Mouse (Mus musculus): ENCODE results near the gene Acly. TPM values are rescaled to one million over a fixed set of nuclear protein-coding genes. Genes with fewer than 3 reads are reported as not detected.
A peak's percentile ranks its signal among the peaks of the same experiment; 100 is the strongest.
"Not testable (repeated sequence)": the region's sequence is repeated elsewhere in the genome, so short reads cannot be mapped to it uniquely, and the experiment has no call there.

Acly gene
- polyA plus RNA-seq, 1 experiment from 2014 or later, result 153 TPM

GRCm38 (mm10) chr11:100544832-100545745, 17.3 kb upstream of the Acly start, which contains the start of gene Ttc25:
Ttc25 (plus strand) TSS chr11:100545607.
- Histone ChIP-seq H3K9ac (peak within 1 kb of the TSS; percentile 17), H3K27me3 (replicated peaks) (no peaks in the 10 kb centered on the region), H3K4me2 (peak within 1 kb of the TSS; percentile 80), H3K36me3 (no peaks in the 10 kb centered on the region), H3K9me3 (no peaks in the 10 kb centered on the region), H3K27ac (peak within 1 kb of the TSS; percentile 67), H3K4me3 (replicated peaks) (peak within 1 kb of the TSS; percentile 49), H3K4me1 (peaks cover 5% of the 10 kb centered on the region; the same call in 1 of the 2 replicates)
- peak; percentile 96 for ATAC-seq (ENCODE audit: insufficient read depth, low FRiP score, low read depth)
- 4% methylated on average over 28 of the region's 28 CpGs for WGBS

- 68% methylated on average over 2 of the region's 2 CpGs for WGBS
- peaks cover 5% of the 10 kb centered on the region; the same call in 1 of the 2 replicates for H3K4me1 ChIP-seq
- no peaks in the 10 kb centered on the region for H3K36me3 ChIP-seq
- no peak overlapping the region for H3K4me3 ChIP-seq (replicated peaks)
- no peak overlapping the region for H3K9ac ChIP-seq
- H3K9me3 ChIP-seq, result no peaks in the 10 kb centered on the region
- no peak for ATAC-seq (ENCODE audit: insufficient read depth, low FRiP score, low read depth)
- H3K4me2 ChIP-seq, result no peak overlapping the region
- H3K27ac ChIP-seq, result no peak overlapping the region
- H3K27me3 ChIP-seq (replicated peaks), result no peaks in the 10 kb centered on the region
Observed at GRCm38 (mm10) chr11:100541577-100541976, 13.8 kb upstream of the Acly start.

GRCm38 (mm10) chr11:100540966-100541365, 13.2 kb upstream of the Acly start:
- no peak for ATAC-seq (ENCODE audit: insufficient read depth, low FRiP score, low read depth)
- no peaks in the 10 kb centered on the region for H3K9me3 ChIP-seq
- H3K4me1 ChIP-seq, result peaks cover 3% of the 10 kb centered on the region; the same call in 1 of the 2 replicates
- H3K4me2 ChIP-seq, result no peak overlapping the region
- H3K27me3 ChIP-seq (replicated peaks), result no peaks in the 10 kb centered on the region
- no peaks in the 10 kb centered on the region for H3K36me3 ChIP-seq
- H3K27ac ChIP-seq, result no peak overlapping the region
- H3K4me3 ChIP-seq (replicated peaks), result no peak overlapping the region
- WGBS, result 36% methylated on average over 6 of the region's 6 CpGs
- no peak overlapping the region for H3K9ac ChIP-seq

GRCm38 (mm10) chr11:100536466-100536865, 8.7 kb upstream of the Acly start:
- ATAC-seq (ENCODE audit: insufficient read depth, low FRiP score, low read depth), result no peak
- no peak overlapping the region for H3K9ac ChIP-seq
- H3K36me3 ChIP-seq, result no peaks in the 10 kb centered on the region
- H3K4me2 ChIP-seq, result no peak overlapping the region
- H3K27me3 ChIP-seq (replicated peaks), result no peaks in the 10 kb centered on the region
- no peak overlapping the region for H3K4me3 ChIP-seq (replicated peaks)
- H3K9me3 ChIP-seq, result no peaks in the 10 kb centered on the region
- no peak overlapping the region for H3K27ac ChIP-seq
- H3K4me1 ChIP-seq, result no peaks in the 10 kb centered on the region

- Histone ChIP-seq H3K9ac (no peak overlapping the region), H3K27me3 (replicated peaks) (no peaks in the 10 kb centered on the region), H3K36me3 (no peaks in the 10 kb centered on the region), H3K4me2 (no peak overlapping the region), H3K9me3 (no peaks in the 10 kb centered on the region), H3K27ac (no peak overlapping the region), H3K4me3 (replicated peaks) (no peak overlapping the region), H3K4me1 (no peaks in the 10 kb centered on the region)
- no peak for ATAC-seq (ENCODE audit: insufficient read depth, low FRiP score, low read depth)
- 74% methylated on average over 1 of the region's 1 CpGs for WGBS
Observed at GRCm38 (mm10) chr11:100535996-100536395, 8.2 kb upstream of the Acly start.

DNA sequence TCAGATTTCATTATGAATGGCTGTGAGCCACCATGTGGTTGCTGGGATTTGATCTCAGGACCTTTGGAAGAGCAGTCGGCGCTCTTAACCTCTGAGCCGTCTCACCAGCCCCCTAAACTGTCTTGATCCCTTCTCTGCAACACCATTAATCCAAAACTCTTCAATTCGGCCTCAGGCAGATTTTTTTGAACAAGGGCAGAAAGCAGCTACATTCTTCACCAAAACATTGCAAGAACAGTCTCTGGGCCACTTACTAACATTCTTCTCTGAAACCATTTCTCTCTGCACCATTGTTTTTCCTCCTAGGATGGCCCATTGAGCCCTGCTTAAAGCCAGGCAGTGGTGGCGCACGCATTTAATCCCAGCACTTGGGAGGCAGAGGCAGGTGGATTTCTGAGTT, 7.0 kb upstream of the Acly start:
- not testable (repeated sequence) for H3K4me3 ChIP-seq (replicated peaks); H3K27ac ChIP-seq; ATAC-seq (ENCODE audit: insufficient read depth, low FRiP score, low read depth); H3K4me1 ChIP-seq; H3K4me2 ChIP-seq; H3K27me3 ChIP-seq (replicated peaks); H3K9me3 ChIP-seq; H3K9ac ChIP-seq; H3K36me3 ChIP-seq
- 87% methylated on average over 6 of the region's 6 CpGs for WGBS

DNA sequence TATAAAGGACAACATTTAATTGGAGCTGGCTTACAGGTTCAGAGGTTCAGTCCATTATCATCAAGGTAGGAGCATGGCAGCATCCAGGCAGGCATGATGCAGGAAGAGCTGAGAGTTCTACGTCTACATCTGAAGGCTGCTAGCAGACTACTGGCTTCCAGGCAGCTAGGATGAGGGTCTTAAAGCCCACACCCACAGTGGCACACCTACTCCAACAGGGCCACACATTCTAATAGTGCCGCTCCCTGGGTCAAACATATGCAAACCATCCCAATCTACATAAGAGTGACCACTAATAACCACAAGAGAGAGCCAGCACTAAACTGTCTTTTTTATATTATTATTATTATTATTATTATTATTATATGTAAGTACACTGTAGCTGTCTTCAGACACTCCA, 6.6 kb upstream of the Acly start:
- ATAC-seq (ENCODE audit: insufficient read depth, low FRiP score, low read depth); H3K36me3 ChIP-seq; H3K27me3 ChIP-seq (replicated peaks); H3K4me3 ChIP-seq (replicated peaks); H3K9ac ChIP-seq; H3K27ac ChIP-seq; H3K4me2 ChIP-seq; H3K4me1 ChIP-seq; H3K9me3 ChIP-seq: not testable (repeated sequence)
- WGBS, result 79% methylated on average over 2 of the region's 2 CpGs

GRCm38 (mm10) chr11:100533871-100534270, 6.1 kb upstream of the Acly start:
- H3K36me3 ChIP-seq, result no peaks in the 10 kb centered on the region
- 81% methylated on average over 6 of the region's 6 CpGs for WGBS
- no peak overlapping the region for H3K9ac ChIP-seq
- no peaks in the 10 kb centered on the region for H3K9me3 ChIP-seq
- no peaks in the 10 kb centered on the region for H3K4me1 ChIP-seq
- no peak for ATAC-seq (ENCODE audit: insufficient read depth, low FRiP score, low read depth)
- no peak overlapping the region for H3K4me2 ChIP-seq
- H3K27me3 ChIP-seq (replicated peaks), result no peaks in the 10 kb centered on the region
- H3K4me3 ChIP-seq (replicated peaks), result no peak overlapping the region
- H3K27ac ChIP-seq, result no peak overlapping the region

DNA sequence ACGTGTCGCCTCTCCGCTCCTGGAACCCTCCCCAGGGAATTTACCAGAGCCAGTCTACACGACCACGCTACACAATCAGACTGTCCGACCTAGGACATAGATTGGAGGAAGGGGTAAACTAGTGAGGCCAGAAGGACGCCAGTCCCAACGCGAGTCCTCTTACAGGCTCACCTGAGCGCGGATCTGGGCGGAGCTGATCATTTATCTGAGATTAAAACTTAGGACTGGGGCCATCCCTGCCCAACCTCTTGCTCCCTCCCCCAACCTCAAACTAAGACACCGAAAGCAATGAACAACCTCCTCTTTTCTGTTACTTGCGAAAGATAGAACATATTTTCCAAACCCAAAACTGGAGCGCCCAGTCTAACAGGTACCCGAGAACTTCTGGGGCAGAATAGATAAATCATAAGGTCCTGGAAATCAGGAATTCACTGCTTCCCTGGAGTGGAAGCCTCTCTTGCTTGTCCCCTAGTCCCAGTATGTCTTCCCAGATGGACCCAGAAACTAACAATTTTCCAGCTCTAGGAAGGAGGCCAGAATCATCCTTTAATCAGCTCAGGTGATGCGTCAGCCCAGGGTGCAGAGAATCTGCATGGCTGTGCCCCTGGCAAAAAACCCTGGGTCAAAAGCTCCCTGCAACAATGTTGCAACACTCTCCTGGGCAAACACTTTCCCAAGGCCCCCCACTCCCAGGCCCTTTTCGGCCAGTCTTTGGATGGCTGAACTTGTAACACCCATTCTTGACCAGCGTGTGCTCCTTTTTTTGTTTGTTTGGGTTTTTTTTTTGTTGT, 770 bp upstream of the Acly start:
- peak overlapping the region; percentile 90 for H3K4me2 ChIP-seq
- H3K27ac ChIP-seq, result peak overlapping the region; percentile 87
- peaks cover 3% of the 10 kb centered on the region; the same call in 1 of the 2 replicates for H3K36me3 ChIP-seq
- 26% methylated on average over 19 of the region's 19 CpGs for WGBS
- no peak; the same call in 1 of the 2 replicates for ATAC-seq (ENCODE audit: insufficient read depth, low FRiP score, low read depth)
- peak overlapping the region; percentile 40; the same call in 1 of the 2 replicates for H3K9ac ChIP-seq
- peaks cover 10% of the 10 kb centered on the region for H3K4me1 ChIP-seq
- H3K27me3 ChIP-seq (replicated peaks), result no peaks in the 10 kb centered on the region
- no peaks in the 10 kb centered on the region for H3K9me3 ChIP-seq
- H3K4me3 ChIP-seq (replicated peaks), result peak overlapping the region; percentile 83

- Histone ChIP-seq H3K4me2 (peak overlapping the region; percentile 75), H3K4me1 (peaks cover 10% of the 10 kb centered on the region), H3K9ac (peak overlapping the region; percentile 69), H3K27ac (peak overlapping the region; percentile 94), H3K36me3 (peaks cover 16% of the 10 kb centered on the region), H3K27me3 (replicated peaks) (no peaks in the 10 kb centered on the region), H3K4me3 (replicated peaks) (peak overlapping the region; percentile 83), H3K9me3 (no peaks in the 10 kb centered on the region)
- 0 out of 2 replicates have a peak, but pooled peaks have one; percentile 2 for ATAC-seq (ENCODE audit: insufficient read depth, low FRiP score, low read depth)
- under 1% methylated on average over 26 of the region's 26 CpGs for WGBS
Observed at GRCm38 (mm10) chr11:100527066-100527457, 738 bp downstream of the Acly start.

DNA sequence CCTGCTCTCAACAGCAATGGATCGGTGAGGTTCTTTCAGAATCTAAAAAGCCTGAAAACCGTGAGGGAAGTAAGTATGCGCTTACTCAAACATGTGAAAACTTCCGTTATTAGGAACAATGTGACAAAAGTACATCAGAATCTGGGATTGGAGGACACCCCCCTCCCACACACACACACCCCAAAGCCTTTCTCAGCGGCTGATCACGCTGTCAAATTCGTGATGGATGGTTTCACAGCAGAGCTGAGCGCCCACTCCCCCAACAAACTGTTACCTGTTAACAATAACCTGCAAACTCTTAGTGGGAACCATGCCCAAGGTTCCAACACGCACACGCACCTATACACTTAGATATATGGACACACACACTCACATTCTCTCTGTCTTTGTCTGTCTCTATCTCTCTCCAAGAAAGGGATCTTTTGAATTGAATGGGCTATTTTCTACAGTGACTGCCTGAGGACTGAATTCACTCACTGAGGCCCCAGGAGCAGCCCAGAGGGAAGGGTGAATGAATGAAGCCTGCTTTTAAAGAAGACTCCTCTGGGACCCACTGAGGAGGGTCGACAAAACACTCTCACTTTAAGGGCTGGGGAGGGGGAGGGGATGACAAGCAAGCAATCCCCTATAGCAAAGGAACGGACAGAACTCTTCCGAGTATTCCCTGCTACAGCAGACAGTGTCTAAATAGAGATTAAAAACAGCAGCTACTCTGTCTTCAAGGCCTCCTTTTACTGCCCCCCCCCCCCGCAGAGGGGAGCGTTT, 1.6 kb downstream of the Acly start:
- no peak overlapping the region for H3K27ac ChIP-seq
- WGBS, result 14% methylated on average over 15 of the region's 15 CpGs

More for the DNA sequence above, 1.6 kb downstream of the Acly start:
- Histone ChIP-seq H3K4me3 (replicated peaks) (peak overlapping the region; percentile 83), H3K9ac (peak overlapping the region; percentile 69; the same call in 1 of the 2 replicates), H3K9me3 (no peaks in the 10 kb centered on the region), H3K36me3 (peaks cover 23% of the 10 kb centered on the region), H3K4me2 (peak overlapping the region; percentile 75), H3K4me1 (peaks cover 10% of the 10 kb centered on the region), H3K27me3 (replicated peaks) (no peaks in the 10 kb centered on the region)
- no peak for ATAC-seq (ENCODE audit: insufficient read depth, low FRiP score, low read depth)
